Mouse (Mus musculus) midbrain, postnatal 0 days (tissue): ENCODE results near the gene Onecut1. TPM values are rescaled to one million over a fixed set of nuclear protein-coding genes. Genes with fewer than 3 reads are reported as not detected.

ENCODE experiments used
- ATAC-seq: fragments of 200-750 bp; cut with Nextera tagmentation; 2 replicates; pipeline ENCODE4 v1.8.0; 2017; ENCODE audit warnings: moderate number of reproducible peaks, mild to moderate bottlenecking, moderate TSS enrichment, moderate library complexity; ENCODE audit not compliant: low FRiP score
- DNase-seq: peaks from one replicate; pipeline ENCODE4 v3.0.0-alpha.2; 2015; ENCODE audit warnings: low spot score
- H3K27ac ChIP-seq: fragments of 300-500 bp; sonication (generic); 2 replicates; pipeline ENCODE4 v1.5.1; 2014; ENCODE audit warnings: low read depth, mild to moderate bottlenecking, low read length, mixed read lengths
- H3K27me3 ChIP-seq: fragments of 300-500 bp; sonication (generic); 2 replicates; pipeline ENCODE4 v1.6.1; 2014; ENCODE audit warnings: low read length, control low read depth, mixed read lengths; ENCODE audit not compliant: insufficient read depth
- H3K36me3 ChIP-seq: fragments of 300-500 bp; sonication (generic); 2 replicates; pipeline ENCODE4 v1.6.1; 2014; ENCODE audit warnings: low read length, control low read depth, mixed read lengths; ENCODE audit not compliant: insufficient read depth
- H3K4me1 ChIP-seq: fragments of 300-500 bp; sonication (generic); 2 replicates; pipeline ENCODE4 v1.6.1; 2014; ENCODE audit warnings: mild to moderate bottlenecking, control low read depth, antibody characterized with exemption, low read length, mixed read lengths; ENCODE audit not compliant: insufficient read depth
- H3K4me2 ChIP-seq: fragments of 300-500 bp; sonication (generic); 2 replicates; pipeline ENCODE4 v1.6.1; 2014; ENCODE audit warnings: low read depth, mild to moderate bottlenecking, low read length, mixed read lengths; ENCODE audit not compliant: poor library complexity, severe bottlenecking
- H3K4me3 ChIP-seq: fragments of 300-500 bp; sonication (generic); 2 replicates; pipeline ENCODE4 v1.5.1; 2014; ENCODE audit warnings: low read depth, mild to moderate bottlenecking, low read length, moderate library complexity
- H3K9ac ChIP-seq: fragments of 300-500 bp; sonication (generic); replicated peaks from 2 replicates; pipeline ENCODE4 v1.6.1; 2014; ENCODE audit warnings: mild to moderate bottlenecking, low read length, moderate library complexity, mixed read lengths; ENCODE audit not compliant: poor library complexity, severe bottlenecking
- H3K9me3 ChIP-seq: fragments of 300-500 bp; sonication (generic); 2 replicates; pipeline ENCODE4 v1.6.1; 2016; ENCODE audit warnings: low read length, control low read depth
- CTCF ChIP-seq: IDR thresholded peaks from 2 replicates; pipeline ENCODE4 v1.5.1; 2016; ENCODE audit warnings: antibody characterized with exemption, mild to moderate bottlenecking
- WGBS: fragments of 180-500 bp; shearing (Covaris S2); extraction: QIAGEN DNeasy Blood & Tissue Kit; methylation state at CpG from one replicate; pipeline ENCODE4 v1.1.7; 2014; 5-methylcytosine and 5-hydroxymethylcytosine counted together
- polyA plus RNA-seq: library from polyadenylated mRNA; unstranded; fragments of >200 nt; fragmentation: Nextera tagmentation; extraction: Ambion mirVana; gene quantifications from 2 replicates; pipeline ENCODE4 v1.2.1, GENCODE M21; 2015
- total RNA-seq: library from RNA; depleted of rRNA; stranded (reverse); fragments of >200 nt; gene quantifications from 2 replicates; pipeline ENCODE4 v1.2.3, GENCODE M21; 2014

The Onecut1 gene
- total and polyA plus RNA-seq, 2 experiments from 2014 or later: 5.0 to 7.5 TPM

- H3K4me1 ChIP-seq: no peaks in the 10 kb centered on the region
- H3K36me3 ChIP-seq: no peaks in the 10 kb centered on the region
- no peak for ATAC-seq
- no peak overlapping the region for H3K27ac ChIP-seq
- 6% methylated on average over 5 of the region's 5 CpGs for whole genome bisulfite sequencing
- H3K9ac ChIP-seq: no peak overlapping the region
- no peak for TF ChIP-seq CTCF
- H3K27me3 ChIP-seq: peaks cover 64% of the 10 kb centered on the region
- no peaks in the 10 kb centered on the region for H3K9me3 ChIP-seq
- H3K4me3 ChIP-seq: no peak overlapping the region
- no peak overlapping the region for H3K4me2 ChIP-seq
- no peak for DNase-seq
Observed at GRCm38 (mm10) chr9:74851601-74852000, 10.1 kb upstream of the Onecut1 start.

DNA sequence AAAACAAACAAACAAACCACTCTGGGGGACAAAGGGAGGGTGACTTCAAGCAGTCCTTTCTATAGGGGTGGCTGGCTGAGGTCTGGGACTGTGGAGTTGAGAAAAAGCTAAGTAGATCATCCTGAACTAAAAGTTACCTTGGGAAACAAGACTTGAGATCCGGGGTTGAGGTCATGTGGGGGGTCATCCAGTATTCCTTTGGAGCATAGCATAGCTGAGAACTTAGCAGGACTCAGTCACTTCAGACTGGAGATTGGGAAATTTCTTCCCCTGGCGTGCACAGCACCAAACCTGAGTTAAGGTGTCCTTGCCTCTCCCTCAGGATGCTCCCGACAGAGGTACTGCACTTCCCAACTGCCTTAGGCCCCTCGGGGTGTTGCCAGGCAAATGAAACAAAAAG lies 9.4 kb upstream of the Onecut1 start:
- 1% methylated on average over 4 of the region's 4 CpGs for WGBS
- no peaks in the 10 kb centered on the region for H3K9me3 ChIP-seq
- no peak overlapping the region for H3K4me3 ChIP-seq
- no peak for TF ChIP-seq CTCF
- H3K27ac ChIP-seq: no peak overlapping the region
- no peaks in the 10 kb centered on the region for H3K4me1 ChIP-seq
- H3K27me3 ChIP-seq: peaks cover 64% of the 10 kb centered on the region
- H3K4me2 ChIP-seq: no peak overlapping the region
- no peaks in the 10 kb centered on the region for H3K36me3 ChIP-seq
- no peak for DNase-seq
- no peak for ATAC-seq
- H3K9ac ChIP-seq: no peak overlapping the region

- Histone ChIP-seq H3K27me3 (peaks cover 72% of the 10 kb centered on the region), H3K4me3 (no peak overlapping the region), H3K36me3 (no peaks in the 10 kb centered on the region), H3K9ac (no peak overlapping the region), H3K9me3 (no peaks in the 10 kb centered on the region), H3K4me1 (no peaks in the 10 kb centered on the region), H3K27ac (no peak overlapping the region), H3K4me2 (no peak overlapping the region)
- DNase-seq: no peak
- no peak for TF ChIP-seq CTCF
- ATAC-seq: no peak
- WGBS: 3% methylated on average over 27 of the region's 28 CpGs
Observed at GRCm38 (mm10) chr9:74853191-74854072, 8.3 kb upstream of the Onecut1 start.

DNA sequence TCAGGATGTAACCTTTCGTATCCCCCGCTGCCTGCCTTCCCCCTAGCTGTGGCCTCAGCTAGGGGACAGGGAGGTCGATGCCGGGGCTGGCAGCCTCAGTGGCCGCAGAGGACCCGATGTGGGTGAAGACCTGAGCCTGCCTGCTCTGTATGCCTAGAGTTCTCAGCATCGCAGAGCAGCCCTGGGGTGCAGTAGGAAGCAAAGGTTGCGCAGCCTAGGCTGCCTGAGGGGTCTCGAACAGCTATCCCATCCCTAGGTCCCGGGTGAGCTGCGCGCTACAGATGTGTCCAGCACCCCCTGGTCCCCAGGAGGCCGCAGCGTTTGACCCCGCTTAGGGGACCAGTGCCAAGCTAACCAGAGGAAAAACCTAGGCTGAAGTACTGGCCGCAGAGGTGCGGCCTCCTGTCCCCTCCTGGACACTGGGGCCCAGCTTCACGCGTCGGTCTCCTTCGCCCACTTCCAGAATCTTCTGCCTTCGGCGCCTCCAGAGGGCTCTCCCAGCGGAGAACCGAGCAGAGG lies 7.6 kb upstream of the Onecut1 start:
- WGBS: under 1% methylated on average over 25 of the region's 25 CpGs
- DNase-seq: no peak
- Histone ChIP-seq H3K4me3 (no peak overlapping the region), H3K4me1 (no peaks in the 10 kb centered on the region), H3K36me3 (no peaks in the 10 kb centered on the region), H3K4me2 (no peak overlapping the region), H3K27ac (no peak overlapping the region), H3K27me3 (peaks cover 78% of the 10 kb centered on the region), H3K9ac (no peak overlapping the region), H3K9me3 (no peaks in the 10 kb centered on the region)
- TF ChIP-seq CTCF: no peak
- ATAC-seq: no peak

DNA sequence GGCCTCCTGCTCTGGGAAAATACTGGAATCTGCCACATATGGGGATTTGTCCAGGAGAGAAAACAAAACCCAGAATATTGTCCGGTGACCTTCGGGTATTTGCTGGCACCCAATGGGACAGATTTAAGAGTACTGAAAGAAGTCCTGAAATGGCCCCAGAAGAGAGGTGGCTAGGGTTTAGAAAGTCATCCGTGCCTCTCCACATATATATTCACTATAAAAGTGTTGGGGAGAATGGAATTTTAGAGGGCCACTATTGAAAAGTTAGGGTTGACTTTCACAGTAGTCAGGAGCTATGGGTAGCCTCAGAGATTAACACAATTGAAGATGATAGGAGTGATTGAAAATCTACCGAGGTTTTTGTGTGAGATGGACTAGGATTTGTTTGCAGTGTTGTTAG lies 6.3 kb upstream of the Onecut1 start:
- TF ChIP-seq CTCF: no peak
- no peak for DNase-seq
- Histone ChIP-seq H3K9me3 (no peaks in the 10 kb centered on the region), H3K4me2 (no peak overlapping the region), H3K36me3 (no peaks in the 10 kb centered on the region), H3K4me3 (no peak overlapping the region), H3K27me3 (peaks cover 85% of the 10 kb centered on the region), H3K4me1 (no peaks in the 10 kb centered on the region), H3K27ac (no peak overlapping the region), H3K9ac (no peak overlapping the region)
- no peak for ATAC-seq
- 7% methylated on average over 4 of the region's 4 CpGs for WGBS
